Mouse (Mus musculus): Measurements from ENCODE around the gene Casp14. TPM values are rescaled to one million over a fixed set of nuclear protein-coding genes. Genes with fewer than 3 reads are reported as not detected.

Casp14 gene
- polyA plus RNA-seq, 1 experiment from 2014 or later = not detected

Other genes with a start within 250 kb of the Casp14 start
- gene Olfr1358, start 200.9 kb downstream of the Casp14 start, polyA plus RNA-seq (2016; fragmentation: Nextera tagmentation; extraction: Ambion mirVana) = not detected in 2 replicates
- 36.0 and 40.7 TPM in 2 replicates for gene Ilvbl, start 143.9 kb downstream of the Casp14 start, polyA plus RNA-seq (2016; fragmentation: Nextera tagmentation; extraction: Ambion mirVana)
- 19.1 and 19.3 TPM in 2 replicates for gene Syde1, start 126.3 kb downstream of the Casp14 start, polyA plus RNA-seq (2016; fragmentation: Nextera tagmentation; extraction: Ambion mirVana)
- gene Olfr1357, start 100.2 kb downstream of the Casp14 start, polyA plus RNA-seq (2016; fragmentation: Nextera tagmentation; extraction: Ambion mirVana) = not detected in 2 replicates
- 0.13 and 0.16 TPM in 2 replicates for gene Ccdc105, start 34.8 kb upstream of the Casp14 start, polyA plus RNA-seq (2016; fragmentation: Nextera tagmentation; extraction: Ambion mirVana)
- gene Slc1a6, start 62.2 kb upstream of the Casp14 start, polyA plus RNA-seq (2016; fragmentation: Nextera tagmentation; extraction: Ambion mirVana) = 1.2 and 1.4 TPM in 2 replicates
- not detected in 2 replicates for gene Olfr1356, start 133.9 kb upstream of the Casp14 start, polyA plus RNA-seq (2016; fragmentation: Nextera tagmentation; extraction: Ambion mirVana)
- not detected in 2 replicates for gene Olfr1355, start 157.2 kb upstream of the Casp14 start, polyA plus RNA-seq (2016; fragmentation: Nextera tagmentation; extraction: Ambion mirVana)
- gene Olfr1354, start 194.9 kb upstream of the Casp14 start, polyA plus RNA-seq (2016; fragmentation: Nextera tagmentation; extraction: Ambion mirVana) = not detected in 2 replicates
- not detected in 2 replicates for gene Olfr8, start 232.3 kb upstream of the Casp14 start, polyA plus RNA-seq (2016; fragmentation: Nextera tagmentation; extraction: Ambion mirVana)
- not detected in 2 replicates for gene Olfr1353, start 245.0 kb upstream of the Casp14 start, polyA plus RNA-seq (2016; fragmentation: Nextera tagmentation; extraction: Ambion mirVana)